Mouse (Mus musculus) small intestine, adult 2 months (tissue): ENCODE measurements around the gene Mamdc2.
"Not testable (repeated sequence)": the region's sequence is repeated elsewhere in the genome, so short reads cannot be mapped to it uniquely, and the experiment has no call there.

Experiments used
- CTCF ChIP-seq: fragments of 200-500 bp; IDR thresholded peaks from 2 replicates; pipeline ENCODE4 v1.5.1; 2012; ENCODE audit warnings: low read depth, mild to moderate bottlenecking, control low read depth, inconsistent platforms, low read length, moderate library complexity, mixed read lengths; ENCODE audit not compliant: insufficient replicate concordance, insufficient read length; ENCODE audit errors: extremely low read depth
- POLR2A ChIP-seq: fragments of 200-500 bp; IDR thresholded peaks from 2 replicates; pipeline ENCODE4 v1.6.1; 2012; ENCODE audit warnings: low read depth, mild to moderate bottlenecking, control low read depth, inconsistent platforms, low read length, moderate library complexity

DNA sequence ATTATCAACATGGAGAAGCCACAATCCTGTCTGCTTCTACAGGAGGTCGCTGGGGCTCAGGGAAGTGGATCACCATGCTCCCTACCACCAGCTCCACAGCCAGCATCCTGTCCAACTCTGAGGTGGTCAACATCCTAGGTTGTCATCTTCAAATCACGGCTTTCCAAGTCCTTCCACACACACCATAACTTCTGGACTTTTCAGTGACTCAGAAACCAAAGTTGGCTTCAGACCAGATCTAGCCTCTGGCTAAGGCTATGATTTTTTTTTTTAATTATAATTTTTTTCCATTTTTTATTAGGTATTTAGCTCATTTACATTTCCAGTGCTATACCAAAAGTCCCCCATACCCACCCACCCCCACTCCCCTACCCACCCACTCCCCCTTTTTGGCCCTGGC is 34.3 kb upstream of the Mamdc2 start:
- not testable (repeated sequence) for TF ChIP-seq POLR2A, CTCF
